Mouse (Mus musculus): Measurements from ENCODE around the gene Il11ra1. TPM values are rescaled to one million over a fixed set of nuclear protein-coding genes. Genes with fewer than 3 reads are reported as not detected.

Gene Il11ra1
- polyA plus RNA-seq, 1 experiment from 2014 or later = 83.7 TPM

GRCm38 (mm10) chr4:41672522-41672963 lies 27.2 kb upstream of the Il11ra1 start:
- H3K9ac ChIP-seq (ENCODE audit: low read depth, low read length) = peak overlapping the region; percentile 28; the same call in 1 of the 2 replicates
- H3K36me3 ChIP-seq (ENCODE audit: control insufficient read depth, insufficient read depth, low read length) = peaks cover 4% of the 10 kb centered on the region; the same call in 1 of the 2 replicates
- H3K27me3 ChIP-seq (ENCODE audit: control insufficient read depth, insufficient read depth, low read length) = no peaks in the 10 kb centered on the region
- 32% methylated on average over 8 of the region's 8 CpGs for WGBS
- no peak overlapping the region for H3K4me3 ChIP-seq (ENCODE audit: low read depth, low read length)
- H3K27ac ChIP-seq (ENCODE audit: low read depth, low read length) = peak overlapping the region; percentile 75
- no peak overlapping the region for H3K4me2 ChIP-seq (replicated peaks; ENCODE audit: low read depth, low read length)
- peak; percentile 5; the same call in 1 of the 2 replicates for ATAC-seq (ENCODE audit: low FRiP score)
- H3K9me3 ChIP-seq (ENCODE audit: control insufficient read depth, low read length) = no peaks in the 10 kb centered on the region
- DNase-seq (ENCODE audit: low spot score) = peak; percentile 39
- peaks cover 27% of the 10 kb centered on the region for H3K4me1 ChIP-seq (replicated peaks; ENCODE audit: control insufficient read depth, insufficient read depth, low read length)

GRCm38 (mm10) chr4:41673186-41673585 lies 26.6 kb upstream of the Il11ra1 start:
- Histone ChIP-seq H3K4me1 (replicated peaks; ENCODE audit: control insufficient read depth, insufficient read depth, low read length) (peaks cover 31% of the 10 kb centered on the region), H3K4me2 (replicated peaks; ENCODE audit: low read depth, low read length) (no peak overlapping the region), H3K27ac (ENCODE audit: low read depth, low read length) (peak overlapping the region; percentile 75), H3K9ac (ENCODE audit: low read depth, low read length) (0 out of 2 replicates have a peak overlapping the region, but pooled peaks have one; percentile 27), H3K4me3 (ENCODE audit: low read depth, low read length) (no peak overlapping the region), H3K36me3 (ENCODE audit: control insufficient read depth, insufficient read depth, low read length) (peaks cover 6% of the 10 kb centered on the region), H3K9me3 (ENCODE audit: control insufficient read depth, low read length) (no peaks in the 10 kb centered on the region), H3K27me3 (ENCODE audit: control insufficient read depth, insufficient read depth, low read length) (no peaks in the 10 kb centered on the region)
- ATAC-seq (ENCODE audit: low FRiP score) (0 out of 2 replicates have a peak, but pooled peaks have one; percentile 17), DNase-seq (ENCODE audit: low spot score) (peak; percentile 25)
- WGBS = 49% methylated on average over 19 of the region's 19 CpGs

DNA sequence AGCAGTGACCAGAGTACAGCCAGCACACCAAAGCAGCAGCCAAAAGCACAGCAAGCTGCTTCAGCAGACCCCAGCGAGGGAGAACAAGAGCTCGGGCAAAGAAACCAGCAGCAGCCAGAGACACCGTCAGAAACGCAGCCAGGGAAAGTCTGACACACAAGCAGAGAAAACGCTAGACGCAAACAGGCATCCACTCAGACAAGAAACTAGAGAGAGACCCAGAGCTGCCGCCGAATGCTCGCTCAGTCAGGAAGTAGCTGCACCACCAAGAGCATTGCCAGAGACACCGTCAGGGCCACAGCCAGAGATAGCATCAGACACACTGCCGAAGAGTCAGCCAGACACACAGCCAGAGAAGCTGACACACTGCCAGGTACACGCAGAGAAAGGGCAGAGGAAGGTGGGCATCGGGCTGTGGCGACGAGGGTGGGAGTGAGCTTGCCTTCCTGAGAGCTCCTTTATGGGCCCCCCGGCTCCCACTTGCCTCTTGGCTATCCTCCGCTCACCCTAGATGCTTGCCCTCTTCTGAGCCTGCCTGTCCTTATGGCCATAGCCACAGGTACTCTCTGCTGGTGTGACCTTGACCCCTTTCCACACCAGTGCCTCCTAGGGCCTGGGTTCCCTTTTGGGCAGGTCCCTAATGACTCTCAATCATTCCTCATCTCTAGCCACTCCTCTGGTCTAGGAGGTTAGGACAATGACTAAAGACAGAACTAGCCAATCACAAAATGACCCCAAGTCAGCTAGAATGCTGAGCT lies 23.4 kb upstream of the Il11ra1 start:
- no peak for ATAC-seq (ENCODE audit: low FRiP score)
- Histone ChIP-seq H3K36me3 (ENCODE audit: control insufficient read depth, insufficient read depth, low read length) (peaks cover 4% of the 10 kb centered on the region), H3K4me3 (ENCODE audit: low read depth, low read length) (no peak overlapping the region), H3K4me1 (replicated peaks; ENCODE audit: control insufficient read depth, insufficient read depth, low read length) (peaks cover 40% of the 10 kb centered on the region), H3K27me3 (ENCODE audit: control insufficient read depth, insufficient read depth, low read length) (no peaks in the 10 kb centered on the region), H3K4me2 (replicated peaks; ENCODE audit: low read depth, low read length) (no peak overlapping the region), H3K27ac (ENCODE audit: low read depth, low read length) (0 out of 2 replicates have a peak overlapping the region, but pooled peaks have one; percentile 27), H3K9me3 (ENCODE audit: control insufficient read depth, low read length) (no peaks in the 10 kb centered on the region), H3K9ac (ENCODE audit: low read depth, low read length) (no peak overlapping the region)
- 78% methylated on average over 16 of the region's 17 CpGs for WGBS
- DNase-seq (ENCODE audit: low spot score) = no peak

DNA sequence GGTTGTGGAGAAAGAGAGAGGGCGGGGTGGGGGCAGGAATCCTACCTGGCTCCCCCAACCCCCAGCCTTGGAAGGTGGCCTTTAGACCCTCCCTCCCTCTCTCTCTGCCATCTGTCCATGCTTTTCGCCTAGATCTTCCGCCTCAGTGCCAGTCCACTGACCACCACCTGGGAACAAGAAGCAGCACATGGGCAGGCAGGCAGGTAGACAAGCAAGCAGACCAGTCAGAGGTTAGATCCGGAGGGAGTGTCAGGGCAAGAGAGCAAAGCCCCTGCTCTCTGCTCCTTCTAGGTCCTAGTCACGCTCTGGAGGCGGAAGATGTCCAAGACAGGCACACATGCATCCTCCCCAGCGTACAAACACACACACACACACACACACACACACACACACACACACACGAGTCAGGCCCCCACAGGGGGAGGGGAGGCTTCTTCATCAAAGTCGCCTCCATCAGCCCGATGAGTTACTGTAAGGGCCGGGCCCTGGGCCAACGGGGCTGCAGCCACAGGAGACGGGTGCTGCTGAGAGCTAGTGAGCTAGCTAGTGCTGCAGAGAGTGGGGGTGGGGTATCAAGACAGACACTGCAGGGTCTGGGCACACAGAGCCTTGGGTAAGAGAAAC lies 22.7 kb upstream of the Il11ra1 start:
- Histone ChIP-seq H3K4me3 (ENCODE audit: low read depth, low read length) (no peak overlapping the region), H3K4me1 (replicated peaks; ENCODE audit: control insufficient read depth, insufficient read depth, low read length) (peaks cover 37% of the 10 kb centered on the region), H3K9me3 (ENCODE audit: control insufficient read depth, low read length) (no peaks in the 10 kb centered on the region), H3K9ac (ENCODE audit: low read depth, low read length) (0 out of 2 replicates have a peak overlapping the region, but pooled peaks have one; percentile 27), H3K36me3 (ENCODE audit: control insufficient read depth, insufficient read depth, low read length) (peaks cover 4% of the 10 kb centered on the region), H3K27me3 (ENCODE audit: control insufficient read depth, insufficient read depth, low read length) (no peaks in the 10 kb centered on the region), H3K27ac (ENCODE audit: low read depth, low read length) (peak overlapping the region; percentile 60), H3K4me2 (replicated peaks; ENCODE audit: low read depth, low read length) (no peak overlapping the region)
- ATAC-seq (ENCODE audit: low FRiP score) (0 out of 2 replicates have a peak, but pooled peaks have one; percentile 33), DNase-seq (ENCODE audit: low spot score) (peak; percentile 24)
- 51% methylated on average over 13 of the region's 13 CpGs for WGBS

GRCm38 (mm10) chr4:41678863-41679262 lies 20.9 kb upstream of the Il11ra1 start:
- peaks cover 31% of the 10 kb centered on the region for H3K4me1 ChIP-seq (replicated peaks; ENCODE audit: control insufficient read depth, insufficient read depth, low read length)
- H3K4me2 ChIP-seq (replicated peaks; ENCODE audit: low read depth, low read length) = no peak overlapping the region
- peaks cover 4% of the 10 kb centered on the region for H3K36me3 ChIP-seq (ENCODE audit: control insufficient read depth, insufficient read depth, low read length)
- WGBS = 72% methylated on average over 6 of the region's 6 CpGs
- no peaks in the 10 kb centered on the region for H3K9me3 ChIP-seq (ENCODE audit: control insufficient read depth, low read length)
- ATAC-seq (ENCODE audit: low FRiP score) (no peak), DNase-seq (ENCODE audit: low spot score) (no peak)
- no peak overlapping the region for H3K9ac ChIP-seq (ENCODE audit: low read depth, low read length)
- no peak overlapping the region for H3K4me3 ChIP-seq (ENCODE audit: low read depth, low read length)
- no peak overlapping the region; the same call in 1 of the 2 replicates for H3K27ac ChIP-seq (ENCODE audit: low read depth, low read length)
- H3K27me3 ChIP-seq (ENCODE audit: control insufficient read depth, insufficient read depth, low read length) = no peaks in the 10 kb centered on the region

- Histone ChIP-seq H3K9me3 (ENCODE audit: control insufficient read depth, low read length) (no peaks in the 10 kb centered on the region), H3K4me2 (replicated peaks; ENCODE audit: low read depth, low read length) (0 out of 2 replicates have a peak overlapping the region, but pooled peaks have one; percentile 7), H3K4me3 (ENCODE audit: low read depth, low read length) (no peak overlapping the region), H3K4me1 (replicated peaks; ENCODE audit: control insufficient read depth, insufficient read depth, low read length) (peaks cover 31% of the 10 kb centered on the region), H3K9ac (ENCODE audit: low read depth, low read length) (no peak overlapping the region), H3K27me3 (ENCODE audit: control insufficient read depth, insufficient read depth, low read length) (no peaks in the 10 kb centered on the region), H3K36me3 (ENCODE audit: control insufficient read depth, insufficient read depth, low read length) (peaks cover 4% of the 10 kb centered on the region), H3K27ac (ENCODE audit: low read depth, low read length) (peak overlapping the region; percentile 55; the same call in 1 of the 2 replicates)
- no peak for DNase-seq (ENCODE audit: low spot score)
- no peak for ATAC-seq (ENCODE audit: low FRiP score)
- 14% methylated on average over 1 of the region's 2 CpGs for WGBS
Observed at GRCm38 (mm10) chr4:41679291-41679690, 20.5 kb upstream of the Il11ra1 start.

DNA sequence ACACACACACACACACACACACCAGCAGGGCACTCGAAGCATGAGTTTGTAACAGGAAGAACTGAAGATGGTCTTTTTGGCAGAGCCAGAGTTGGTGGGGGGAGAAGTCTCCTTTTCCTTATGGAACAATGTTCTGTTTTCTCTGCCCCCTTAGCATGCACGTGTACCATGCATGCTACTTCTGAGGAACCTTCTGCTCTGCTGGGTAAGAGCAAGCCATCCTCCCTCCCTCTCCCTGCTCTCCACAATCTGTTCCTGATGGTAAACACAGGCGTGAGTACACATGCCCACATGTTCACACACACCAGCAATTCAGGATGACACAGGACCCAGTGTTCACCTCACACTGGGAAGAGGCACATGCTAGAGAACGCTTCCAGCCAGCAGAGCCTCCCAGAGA lies 18.6 kb upstream of the Il11ra1 start:
- H3K4me1 ChIP-seq (replicated peaks; ENCODE audit: control insufficient read depth, insufficient read depth, low read length) = peaks cover 31% of the 10 kb centered on the region
- ATAC-seq (ENCODE audit: low FRiP score) (no peak), DNase-seq (ENCODE audit: low spot score) (no peak)
- H3K4me3 ChIP-seq (ENCODE audit: low read depth, low read length) = no peak overlapping the region
- no peak overlapping the region for H3K4me2 ChIP-seq (replicated peaks; ENCODE audit: low read depth, low read length)
- H3K9ac ChIP-seq (ENCODE audit: low read depth, low read length) = no peak overlapping the region
- no peak overlapping the region for H3K27ac ChIP-seq (ENCODE audit: low read depth, low read length)
- peaks cover 4% of the 10 kb centered on the region for H3K36me3 ChIP-seq (ENCODE audit: control insufficient read depth, insufficient read depth, low read length)
- H3K27me3 ChIP-seq (ENCODE audit: control insufficient read depth, insufficient read depth, low read length) = no peaks in the 10 kb centered on the region
- 59% methylated on average over 4 of the region's 4 CpGs for WGBS
- no peaks in the 10 kb centered on the region for H3K9me3 ChIP-seq (ENCODE audit: control insufficient read depth, low read length)

- no peak for ATAC-seq (ENCODE audit: low FRiP score)
- no peak overlapping the region for H3K4me3 ChIP-seq (ENCODE audit: low read depth, low read length)
- DNase-seq (ENCODE audit: low spot score) = peak; percentile 22
- WGBS = 80% methylated on average over 10 of the region's 10 CpGs
- H3K4me1 ChIP-seq (replicated peaks; ENCODE audit: control insufficient read depth, insufficient read depth, low read length) = peaks cover 30% of the 10 kb centered on the region
- H3K9me3 ChIP-seq (ENCODE audit: control insufficient read depth, low read length) = no peaks in the 10 kb centered on the region
- H3K36me3 ChIP-seq (ENCODE audit: control insufficient read depth, insufficient read depth, low read length) = peaks cover 4% of the 10 kb centered on the region
- no peaks in the 10 kb centered on the region for H3K27me3 ChIP-seq (ENCODE audit: control insufficient read depth, insufficient read depth, low read length)
- 0 out of 2 replicates have a peak overlapping the region, but pooled peaks have one; percentile 71 for H3K27ac ChIP-seq (ENCODE audit: low read depth, low read length)
- H3K9ac ChIP-seq (ENCODE audit: low read depth, low read length) = no peak overlapping the region
- H3K4me2 ChIP-seq (replicated peaks; ENCODE audit: low read depth, low read length) = no peak overlapping the region
Observed at GRCm38 (mm10) chr4:41681947-41682346, 17.8 kb upstream of the Il11ra1 start.
